Mouse (Mus musculus) 3134 (cell line): Measurements from ENCODE around the gene Ibtk.

ENCODE experiments used
- DNase-seq: peaks from one replicate; pipeline ENCODE4 v3.0.0-alpha.2; 2011; ENCODE audit warnings: low spot score; ENCODE audit not compliant: insufficient read length; ENCODE audit errors: extremely low read depth

Ibtk gene

GRCm38 (mm10) chr9:85707302-85707701 lies 41.8 kb downstream of the Ibtk start:
- DNase-seq, result no peak

GRCm38 (mm10) chr9:85701981-85702380 lies 47.2 kb downstream of the Ibtk start:
- no peak for DNase-seq

- DNase-seq, result no peak
Observed at GRCm38 (mm10) chr9:85695606-85696005, 53.5 kb downstream of the Ibtk start.

- DNase-seq, result no peak
Observed at GRCm38 (mm10) chr9:85693231-85694116, 55.7 kb downstream of the Ibtk start.

GRCm38 (mm10) chr9:85685010-85685409 lies 64.1 kb downstream of the Ibtk start:
- DNase-seq, result no peak

- no peak for DNase-seq
Observed at GRCm38 (mm10) chr9:85675131-85675905, 73.8 kb downstream of the Ibtk start.

- DNase-seq, result peak; percentile 23
Observed at GRCm38 (mm10) chr9:85673907-85674481, 75.1 kb downstream of the Ibtk start.

GRCm38 (mm10) chr9:85671582-85672331 lies 77.4 kb downstream of the Ibtk start:
- no peak for DNase-seq

GRCm38 (mm10) chr9:85664316-85664715 lies 84.8 kb downstream of the Ibtk start:
- DNase-seq, result no peak

GRCm38 (mm10) chr9:85663810-85664209 lies 85.3 kb downstream of the Ibtk start:
- no peak for DNase-seq

- peak; percentile 4 for DNase-seq
Observed at GRCm38 (mm10) chr9:85663091-85663490, 86.0 kb downstream of the Ibtk start.

GRCm38 (mm10) chr9:85653401-85653800 lies 95.7 kb downstream of the Ibtk start:
- no peak for DNase-seq

GRCm38 (mm10) chr9:85638276-85638675 lies 110.9 kb downstream of the Ibtk start:
- no peak for DNase-seq
